Mouse (Mus musculus): ENCODE data around the gene Ndel1.
"Not testable (repeated sequence)": the region's sequence is repeated elsewhere in the genome, so short reads cannot be mapped to it uniquely, and the experiment has no call there.

Gene Ndel1

GRCm38 (mm10) chr11:68851644-68852485, 19.8 kb downstream of the Ndel1 start:
- CTCF ChIA-PET: no interaction called here

- CTCF ChIA-PET: interaction anchor here (0.5 kb wide), 1 partner anchor 228 kb away, joined by 4 read pairs; no protein-coding TSS in a partner anchor
These were observed 20.8 kb downstream of the Ndel1 start for GRCm38 (mm10) chr11:68850862-68851261.

- CTCF ChIA-PET: no interaction called here
These were observed 32.1 kb downstream of the Ndel1 start for GRCm38 (mm10) chr11:68839606-68840005.

- CTCF ChIA-PET: no interaction called here
These were observed 36.6 kb downstream of the Ndel1 start for GRCm38 (mm10) chr11:68835034-68835433.

GRCm38 (mm10) chr11:68833593-68833992, 38.1 kb downstream of the Ndel1 start:
- CTCF ChIA-PET: no interaction called here

GRCm38 (mm10) chr11:68832793-68833192, 38.9 kb downstream of the Ndel1 start:
- CTCF ChIA-PET: no interaction called here

GRCm38 (mm10) chr11:68831580-68831979, 40.1 kb downstream of the Ndel1 start:
- CTCF ChIA-PET: not testable (repeated sequence)

GRCm38 (mm10) chr11:68826735-68827134, 44.9 kb downstream of the Ndel1 start:
- CTCF ChIA-PET: no interaction called here

GRCm38 (mm10) chr11:68822326-68822725, 49.3 kb downstream of the Ndel1 start:
- CTCF ChIA-PET: no interaction called here

- CTCF ChIA-PET: interaction anchor here (0.5 kb wide), 1 partner anchor 14 kb away, joined by 3 read pairs; no protein-coding TSS in a partner anchor
These were observed 52.3 kb downstream of the Ndel1 start for GRCm38 (mm10) chr11:68819226-68819805.

- CTCF ChIA-PET: no interaction called here
These were observed 53.2 kb downstream of the Ndel1 start for GRCm38 (mm10) chr11:68818416-68818815.

- CTCF ChIA-PET: interaction anchor here (0.6 kb wide), 1 partner anchor 193 kb away, joined by 3 read pairs; no protein-coding TSS in a partner anchor
These were observed 59.6 kb downstream of the Ndel1 start for GRCm38 (mm10) chr11:68811881-68812577.

GRCm38 (mm10) chr11:68807787-68808186, 63.9 kb downstream of the Ndel1 start:
- CTCF ChIA-PET: interaction anchor here (0.5 to 0.6 kb wide), 2 partner anchors 21 to 98 kb away, joined by 5 to 16 read pairs; no protein-coding TSS in a partner anchor

- CTCF ChIA-PET: interaction anchor here (0.7 kb wide), 1 partner anchor 14 kb away, joined by 3 read pairs; no protein-coding TSS in a partner anchor
These were observed 66.5 kb downstream of the Ndel1 start for GRCm38 (mm10) chr11:68805148-68805547.

- CTCF ChIA-PET: no interaction called here
These were observed 73.4 kb downstream of the Ndel1 start for GRCm38 (mm10) chr11:68798258-68798657.

- CTCF ChIA-PET: no interaction called here
These were observed 79.9 kb downstream of the Ndel1 start for GRCm38 (mm10) chr11:68791794-68792193.

- CTCF ChIA-PET: no interaction called here
These were observed 80.9 kb downstream of the Ndel1 start for GRCm38 (mm10) chr11:68790720-68791119.

GRCm38 (mm10) chr11:68787222-68787621, 84.4 kb downstream of the Ndel1 start:
- CTCF ChIA-PET: no interaction called here

GRCm38 (mm10) chr11:68785813-68786212, 85.8 kb downstream of the Ndel1 start:
- CTCF ChIA-PET: no interaction called here

- CTCF ChIA-PET: no interaction called here
These were observed 89.3 kb downstream of the Ndel1 start for GRCm38 (mm10) chr11:68782336-68782735.

- CTCF ChIA-PET: no interaction called here
These were observed 91.1 kb downstream of the Ndel1 start for GRCm38 (mm10) chr11:68780466-68781114.
